Mouse (Mus musculus): ENCODE measurements around the gene Gm21312.
"Not testable (repeated sequence)": the region's sequence is repeated elsewhere in the genome, so short reads cannot be mapped to it uniquely, and the experiment has no call there.

Gm21312 gene

DNA sequence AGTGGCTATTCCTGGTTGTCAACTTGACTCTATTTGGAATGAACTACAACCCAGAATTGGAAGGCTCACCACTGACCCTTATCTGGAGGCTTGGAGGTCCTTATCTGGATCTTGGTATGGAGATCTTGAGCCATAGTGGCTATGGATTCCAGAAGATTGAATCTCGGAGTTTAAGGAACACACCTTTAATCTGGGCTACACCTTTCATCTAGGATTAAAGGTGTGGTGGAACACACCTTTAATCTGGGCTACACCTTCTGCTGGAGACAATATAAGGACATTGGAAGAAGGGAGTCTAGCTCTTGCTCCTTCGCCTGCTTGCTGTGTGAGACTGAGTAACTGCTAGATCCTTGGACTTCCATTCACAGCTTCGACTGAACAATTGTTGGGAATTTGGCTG is at the start of gene Gm21312:
TSS of gene Gm21312 (plus strand) at position 301 of the 400 bp plus-strand sequence.
- not testable (repeated sequence) for DNase-seq

DNA sequence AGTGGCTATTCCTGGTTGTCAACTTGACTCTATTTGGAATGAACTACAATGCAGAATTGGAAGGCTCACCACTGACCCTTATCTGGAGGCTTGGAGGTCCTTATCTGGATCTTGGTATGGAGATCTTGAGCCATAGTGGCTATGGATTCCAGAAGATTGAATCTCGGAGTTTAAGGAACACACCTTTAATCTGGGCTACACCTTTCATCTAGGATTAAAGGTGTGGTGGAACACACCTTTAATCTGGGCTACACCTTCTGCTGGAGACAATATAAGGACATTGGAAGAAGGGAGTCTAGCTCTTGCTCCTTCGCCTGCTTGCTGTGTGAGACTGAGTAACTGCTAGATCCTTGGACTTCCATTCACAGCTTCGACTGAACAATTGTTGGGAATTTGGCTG is 34.1 kb upstream of the Gm21312 start, which contains the start of gene Gm21293:
TSS of gene Gm21293 (plus strand) at position 301 of the 400 bp plus-strand sequence.
- DNase-seq, result not testable (repeated sequence)

- not testable (repeated sequence) for DNase-seq
These were observed 25.6 kb upstream of the Gm21312 start, which contains the start of gene Gm6763 for GRCm38 (mm10) chr10:104151197-104151596. Gene Gm6763, plus strand, starts transcription at chr10:104151497.

DNA sequence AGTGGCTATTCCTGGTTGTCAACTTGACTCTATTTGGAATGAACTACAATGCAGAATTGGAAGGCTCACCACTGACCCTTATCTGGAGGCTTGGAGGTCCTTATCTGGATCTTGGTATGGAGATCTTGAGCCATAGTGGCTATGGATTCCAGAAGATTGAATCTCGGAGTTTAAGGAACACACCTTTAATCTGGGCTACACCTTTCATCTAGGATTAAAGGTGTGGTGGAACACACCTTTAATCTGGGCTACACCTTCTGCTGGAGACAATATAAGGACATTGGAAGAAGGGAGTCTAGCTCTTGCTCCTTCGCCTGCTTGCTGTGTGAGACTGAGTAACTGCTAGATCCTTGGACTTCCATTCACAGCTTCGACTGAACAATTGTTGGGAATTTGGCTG is 17.1 kb upstream of the Gm21312 start, which contains the start of gene Gm8764:
TSS of gene Gm8764 (plus strand) at position 301 of the 400 bp plus-strand sequence.
- not testable (repeated sequence) for DNase-seq

DNA sequence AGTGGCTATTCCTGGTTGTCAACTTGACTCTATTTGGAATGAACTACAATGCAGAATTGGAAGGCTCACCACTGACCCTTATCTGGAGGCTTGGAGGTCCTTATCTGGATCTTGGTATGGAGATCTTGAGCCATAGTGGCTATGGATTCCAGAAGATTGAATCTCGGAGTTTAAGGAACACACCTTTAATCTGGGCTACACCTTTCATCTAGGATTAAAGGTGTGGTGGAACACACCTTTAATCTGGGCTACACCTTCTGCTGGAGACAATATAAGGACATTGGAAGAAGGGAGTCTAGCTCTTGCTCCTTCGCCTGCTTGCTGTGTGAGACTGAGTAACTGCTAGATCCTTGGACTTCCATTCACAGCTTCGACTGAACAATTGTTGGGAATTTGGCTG is 8.6 kb upstream of the Gm21312 start, which contains the start of gene Gm21304:
TSS of gene Gm21304 (plus strand) at position 301 of the 400 bp plus-strand sequence.
- not testable (repeated sequence) for DNase-seq

DNA sequence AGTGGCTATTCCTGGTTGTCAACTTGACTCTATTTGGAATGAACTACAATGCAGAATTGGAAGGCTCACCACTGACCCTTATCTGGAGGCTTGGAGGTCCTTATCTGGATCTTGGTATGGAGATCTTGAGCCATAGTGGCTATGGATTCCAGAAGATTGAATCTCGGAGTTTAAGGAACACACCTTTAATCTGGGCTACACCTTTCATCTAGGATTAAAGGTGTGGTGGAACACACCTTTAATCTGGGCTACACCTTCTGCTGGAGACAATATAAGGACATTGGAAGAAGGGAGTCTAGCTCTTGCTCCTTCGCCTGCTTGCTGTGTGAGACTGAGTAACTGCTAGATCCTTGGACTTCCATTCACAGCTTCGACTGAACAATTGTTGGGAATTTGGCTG is 8.4 kb downstream of the Gm21312 start, which contains the start of gene Gm20765:
TSS of gene Gm20765 (plus strand) at position 301 of the 400 bp plus-strand sequence.
- DNase-seq, result not testable (repeated sequence)

- not testable (repeated sequence) for DNase-seq
These were observed 16.9 kb downstream of the Gm21312 start, which contains the start of gene Gm4340 for GRCm38 (mm10) chr10:104193742-104194141. Gene Gm4340, plus strand, starts transcription at chr10:104194042.

DNA sequence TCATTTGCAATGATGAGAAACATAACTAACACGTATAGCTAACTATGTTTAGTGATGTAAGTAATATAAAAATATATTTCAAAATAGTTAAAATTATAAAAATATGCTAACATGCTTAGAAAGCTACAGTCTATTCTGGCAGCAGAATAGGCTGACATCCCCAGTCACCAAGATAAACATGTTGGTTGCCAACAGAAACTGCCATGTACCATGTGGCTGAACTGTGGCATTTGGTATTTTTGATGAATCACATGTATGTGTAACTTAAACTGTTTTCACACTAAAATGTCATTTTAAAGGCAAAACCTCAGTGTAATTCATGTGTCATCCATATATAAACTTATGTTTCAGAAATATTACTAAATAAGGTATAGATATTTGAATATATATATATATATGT is 32.8 kb downstream of the Gm21312 start:
- DNase-seq, result no peak

GRCm38 (mm10) chr10:104210268-104210990 is 33.6 kb downstream of the Gm21312 start:
- DNase-seq, result peak; percentile 2

GRCm38 (mm10) chr10:104214527-104214926 is 37.7 kb downstream of the Gm21312 start:
- no peak for DNase-seq

DNA sequence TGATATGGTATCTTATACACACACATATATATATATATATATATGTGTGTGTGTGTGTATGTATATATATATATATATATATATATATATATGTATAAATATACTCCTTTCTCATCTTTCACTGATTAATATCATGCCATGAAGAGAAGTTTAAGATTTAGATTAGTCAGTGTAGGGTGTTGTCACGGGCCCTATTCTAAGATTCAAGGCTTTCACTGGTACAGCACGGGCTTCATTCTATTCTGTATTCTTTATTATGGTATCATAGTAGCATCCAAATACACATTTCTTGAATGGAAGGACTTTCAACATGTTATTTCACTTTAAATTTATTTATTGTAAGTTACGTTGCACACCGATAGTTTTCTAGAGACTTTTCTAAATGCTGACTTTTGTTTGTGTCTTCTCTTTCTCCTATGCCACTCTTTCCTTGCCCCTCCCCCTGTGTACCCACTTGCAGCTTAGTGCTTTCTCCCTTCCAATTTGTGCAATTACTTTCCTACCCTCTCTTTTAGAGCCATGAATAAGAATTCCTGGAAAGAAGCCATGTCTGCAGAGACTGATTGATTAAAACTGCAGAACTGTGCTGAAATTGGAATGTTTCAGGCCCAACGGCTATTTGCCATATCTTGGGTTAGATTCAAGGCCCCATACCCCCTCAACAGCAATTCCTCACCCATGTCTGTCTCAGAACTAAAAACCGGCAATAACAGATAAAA is 43.6 kb downstream of the Gm21312 start:
- DNase-seq, result no peak

All from layer of hippocampus, adult 9-11 months (tissue).